Mouse (Mus musculus) intestine, postnatal 0 days (tissue): ENCODE data around the gene Kctd20. TPM values are rescaled to one million over a fixed set of nuclear protein-coding genes. Genes with fewer than 3 reads are reported as not detected.
"Not testable (repeated sequence)": the region's sequence is repeated elsewhere in the genome, so short reads cannot be mapped to it uniquely, and the experiment has no call there.

Source experiments
- ATAC-seq: fragments of 200-750 bp; cut with Nextera tagmentation; 2 replicates; pipeline ENCODE4 v1.8.0; 2017; ENCODE audit warnings: mild to moderate bottlenecking, moderate TSS enrichment, moderate library complexity
- H3K27ac ChIP-seq: fragments of 300-500 bp; sonication (generic); 2 replicates; pipeline ENCODE4 v1.5.1; 2014; ENCODE audit warnings: mild to moderate bottlenecking, low read depth, low read length, moderate library complexity
- H3K27me3 ChIP-seq: fragments of 300-500 bp; sonication (generic); replicated peaks from 2 replicates; pipeline ENCODE4 v1.6.1; 2014; ENCODE audit warnings: low read length, mixed read lengths; ENCODE audit not compliant: control insufficient read depth, insufficient read depth
- H3K36me3 ChIP-seq: fragments of 300-500 bp; sonication (generic); 2 replicates; pipeline ENCODE4 v1.6.1; 2014; ENCODE audit warnings: mild to moderate bottlenecking, moderate library complexity; ENCODE audit not compliant: control insufficient read depth, insufficient read depth
- H3K4me1 ChIP-seq: fragments of 300-500 bp; sonication (generic); replicated peaks from 2 replicates; pipeline ENCODE4 v1.6.1; 2014; ENCODE audit warnings: antibody characterized with exemption, low read length, mixed read lengths; ENCODE audit not compliant: control insufficient read depth, insufficient read depth
- H3K4me2 ChIP-seq: fragments of 300-500 bp; sonication (generic); replicated peaks from 2 replicates; pipeline ENCODE4 v1.6.1; 2014; ENCODE audit warnings: low read depth, mild to moderate bottlenecking, moderate library complexity
- H3K4me3 ChIP-seq: fragments of 300-500 bp; sonication (generic); 2 replicates; pipeline ENCODE4 v1.5.1; 2014; ENCODE audit warnings: low read depth, low read length
- H3K9ac ChIP-seq: fragments of 300-500 bp; sonication (generic); 2 replicates; pipeline ENCODE4 v1.6.1; 2014; ENCODE audit warnings: mild to moderate bottlenecking, low read depth, low read length
- H3K9me3 ChIP-seq: fragments of 300-500 bp; sonication (generic); 2 replicates; pipeline ENCODE4 v1.6.1; 2016; ENCODE audit warnings: mixed run types; ENCODE audit not compliant: control insufficient read depth
- CTCF ChIP-seq: sonication (generic); IDR thresholded peaks from 2 replicates; pipeline ENCODE4 v1.5.1; 2016; ENCODE audit warnings: low read depth, mild to moderate bottlenecking, control low read depth, antibody characterized with exemption, moderate library complexity
- WGBS: fragments of 180-500 bp; shearing (Covaris S2); extraction: QIAGEN DNeasy Blood & Tissue Kit; methylation state at CpG from one replicate; pipeline ENCODE4 v1.1.7; 2014; 5-methylcytosine and 5-hydroxymethylcytosine counted together
- polyA plus RNA-seq: library from polyadenylated mRNA; unstranded; fragments of >200 nt; fragmentation: Nextera tagmentation; extraction: Ambion mirVana; gene quantifications from 2 replicates; pipeline ENCODE4 v1.2.1, GENCODE M21; 2015

The Kctd20 gene
- polyA plus RNA-seq, 1 experiment from 2014 or later, result 25.6 TPM

DNA sequence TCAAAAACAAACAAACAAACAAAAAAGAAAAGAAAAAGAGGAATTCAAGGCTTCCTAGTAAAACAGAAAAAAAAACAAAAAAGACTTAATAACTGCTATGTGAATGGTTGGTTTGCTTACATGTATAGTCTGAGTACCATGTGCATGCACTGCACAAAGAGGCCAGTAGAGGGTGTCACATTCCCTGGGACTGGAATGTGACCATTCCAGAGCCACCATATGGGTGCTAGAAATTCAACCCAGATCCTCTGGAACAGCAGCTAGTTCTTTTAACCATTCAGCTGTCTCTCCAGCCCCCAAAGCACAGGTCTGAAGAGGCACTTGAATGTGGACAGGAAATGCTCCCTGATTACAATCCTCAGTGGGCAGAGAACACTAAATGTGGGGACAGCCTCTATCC, 35.1 kb downstream of the Kctd20 start:
- H3K36me3 ChIP-seq, result peaks cover 75% of the 10 kb centered on the region
- H3K4me2 ChIP-seq, result no peak overlapping the region
- H3K4me3 ChIP-seq, result no peak overlapping the region
- no peak overlapping the region for H3K27ac ChIP-seq
- H3K9ac ChIP-seq, result no peak overlapping the region
- peak; percentile 71 for TF ChIP-seq CTCF
- H3K4me1 ChIP-seq, result no peaks in the 10 kb centered on the region
- no peaks in the 10 kb centered on the region for H3K27me3 ChIP-seq
- no peaks in the 10 kb centered on the region for H3K9me3 ChIP-seq
- ATAC-seq, result no peak

DNA sequence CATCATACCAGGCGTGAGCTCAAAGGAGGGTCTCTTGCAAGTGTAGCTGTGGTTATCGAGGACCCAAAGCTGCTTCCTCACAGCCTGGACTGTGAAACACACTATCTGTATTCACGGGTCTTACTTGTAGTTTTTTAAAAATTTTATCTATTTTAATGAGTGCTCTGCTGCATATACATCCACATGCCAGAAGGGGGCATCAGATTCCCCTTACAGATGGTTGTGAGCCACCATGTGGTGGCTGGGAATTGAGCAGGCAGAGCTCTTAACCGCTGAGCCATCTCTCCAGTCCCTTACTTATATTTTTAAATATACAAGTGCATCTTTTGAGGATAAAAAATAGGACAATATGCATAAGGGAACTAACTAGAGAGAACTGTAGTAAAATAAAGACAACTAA, 36.0 kb downstream of the Kctd20 start:
- no peak for ATAC-seq
- H3K27me3 ChIP-seq, result no peaks in the 10 kb centered on the region
- no peaks in the 10 kb centered on the region for H3K9me3 ChIP-seq
- H3K9ac ChIP-seq, result no peak overlapping the region
- no peak overlapping the region for H3K27ac ChIP-seq
- H3K36me3 ChIP-seq, result peaks cover 66% of the 10 kb centered on the region
- H3K4me1 ChIP-seq, result no peaks in the 10 kb centered on the region
- TF ChIP-seq CTCF, result peak; percentile 88
- no peak overlapping the region for H3K4me2 ChIP-seq
- 66% methylated on average over 4 of the region's 4 CpGs for WGBS
- H3K4me3 ChIP-seq, result no peak overlapping the region

DNA sequence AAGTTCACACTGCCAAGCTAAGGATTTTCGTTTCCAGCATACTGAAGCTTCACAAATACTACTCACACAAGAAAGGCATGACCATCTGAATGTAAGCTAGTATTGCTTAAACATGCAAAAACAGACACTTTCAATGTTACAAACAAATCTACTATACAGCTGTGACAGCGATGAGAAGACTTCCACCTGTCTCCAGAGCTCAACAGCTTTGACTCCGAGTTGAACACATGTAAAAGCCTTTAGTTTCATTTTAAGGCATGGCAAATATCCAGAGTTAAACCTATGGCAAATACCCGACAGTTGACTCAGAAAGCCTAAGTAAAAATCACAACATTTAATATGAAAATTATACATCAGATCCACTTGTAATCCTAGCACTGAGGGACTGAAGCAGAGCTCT, 36.5 kb downstream of the Kctd20 start:
- no peak overlapping the region for H3K4me3 ChIP-seq
- peaks cover 62% of the 10 kb centered on the region for H3K36me3 ChIP-seq
- 58% methylated on average over 4 of the region's 4 CpGs for WGBS

DNA sequence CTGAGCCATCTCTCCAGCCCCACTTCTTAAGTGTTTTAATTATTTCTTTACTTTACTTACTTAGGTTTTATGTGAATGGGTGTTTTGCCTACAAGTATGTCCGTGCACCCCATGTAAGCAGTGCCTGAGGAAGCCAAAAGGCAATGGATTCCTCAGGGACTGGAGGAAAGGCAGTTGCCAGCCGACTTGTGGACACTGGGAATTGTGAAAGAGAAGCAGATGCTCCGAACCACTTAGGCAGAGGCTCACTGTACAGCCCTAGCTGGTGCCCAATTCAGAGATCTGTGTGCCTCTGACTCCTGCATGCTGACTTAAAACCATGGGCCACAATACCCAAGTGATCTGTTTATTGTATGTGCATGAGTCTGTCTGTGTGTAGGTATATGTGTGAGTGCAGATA, 37.2 kb downstream of the Kctd20 start:
- Histone ChIP-seq H3K4me1 (no peaks in the 10 kb centered on the region), H3K4me3 (no peak overlapping the region), H3K9me3 (no peaks in the 10 kb centered on the region), H3K4me2 (no peak overlapping the region), H3K27me3 (no peaks in the 10 kb centered on the region), H3K9ac (no peak overlapping the region), H3K36me3 (peaks cover 55% of the 10 kb centered on the region), H3K27ac (no peak overlapping the region)
- ATAC-seq, result no peak
- 83% methylated on average over 3 of the region's 3 CpGs for WGBS
- no peak for TF ChIP-seq CTCF

More for the DNA sequence above, 36.5 kb downstream of the Kctd20 start:
- H3K4me1 ChIP-seq, result no peaks in the 10 kb centered on the region
- no peak for ATAC-seq
- no peak overlapping the region for H3K27ac ChIP-seq
- no peak overlapping the region for H3K4me2 ChIP-seq
- no peak overlapping the region for H3K9ac ChIP-seq
- H3K27me3 ChIP-seq, result no peaks in the 10 kb centered on the region
- no peaks in the 10 kb centered on the region for H3K9me3 ChIP-seq
- no peak for TF ChIP-seq CTCF

DNA sequence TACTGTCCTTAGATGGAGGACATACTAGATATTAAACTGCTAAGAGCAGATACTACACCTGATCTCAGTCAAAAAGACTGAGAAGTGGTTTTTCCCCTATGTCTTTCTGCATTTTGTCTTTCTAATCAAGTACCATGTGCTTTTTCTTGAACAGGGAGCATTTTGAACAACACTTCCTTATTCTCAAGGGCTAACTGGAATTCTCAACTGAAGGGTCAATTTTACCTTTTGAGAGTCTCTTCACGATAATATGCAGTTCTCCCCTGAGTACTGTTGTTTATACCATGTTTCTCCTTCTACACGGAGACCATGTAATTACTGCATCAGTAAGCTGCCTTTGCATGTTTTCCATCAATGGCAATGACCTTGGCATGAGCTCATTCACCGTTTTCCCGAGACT, 38.3 kb downstream of the Kctd20 start:
- no peak for TF ChIP-seq CTCF
- H3K4me1 ChIP-seq, result no peaks in the 10 kb centered on the region
- H3K9me3 ChIP-seq, result no peaks in the 10 kb centered on the region
- no peak overlapping the region for H3K4me2 ChIP-seq
- WGBS, result 53% methylated on average over 4 of the region's 4 CpGs
- no peaks in the 10 kb centered on the region for H3K27me3 ChIP-seq
- no peak overlapping the region for H3K9ac ChIP-seq
- no peak overlapping the region for H3K4me3 ChIP-seq
- no peak for ATAC-seq
- peaks cover 46% of the 10 kb centered on the region for H3K36me3 ChIP-seq
- no peak overlapping the region for H3K27ac ChIP-seq

DNA sequence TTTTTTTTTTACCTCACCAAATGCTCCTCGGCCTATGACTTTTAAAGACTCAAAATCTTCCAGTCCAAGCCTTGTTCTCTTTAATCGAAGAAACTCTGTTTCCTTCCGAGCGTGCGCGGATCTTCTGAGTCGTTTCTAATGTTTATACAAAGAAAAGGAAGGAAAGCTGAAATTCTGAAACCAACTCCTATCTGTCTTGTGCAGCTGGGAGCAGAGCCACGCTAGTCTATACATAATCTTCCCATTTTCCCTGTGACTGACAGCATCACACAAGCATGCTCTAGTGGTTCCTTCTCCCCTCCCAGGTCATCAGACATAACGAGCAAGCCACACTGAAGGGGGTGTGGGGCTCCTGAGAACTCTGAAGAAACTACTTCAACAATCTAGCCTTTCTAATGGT, 39.5 kb downstream of the Kctd20 start:
- Histone ChIP-seq H3K27ac (no peak overlapping the region), H3K4me2 (no peak overlapping the region), H3K4me1 (no peaks in the 10 kb centered on the region), H3K36me3 (peaks cover 43% of the 10 kb centered on the region), H3K9me3 (no peaks in the 10 kb centered on the region), H3K27me3 (no peaks in the 10 kb centered on the region), H3K4me3 (no peak overlapping the region), H3K9ac (no peak overlapping the region)
- TF ChIP-seq CTCF, result no peak
- WGBS, result 71% methylated on average over 9 of the region's 9 CpGs
- no peak for ATAC-seq

DNA sequence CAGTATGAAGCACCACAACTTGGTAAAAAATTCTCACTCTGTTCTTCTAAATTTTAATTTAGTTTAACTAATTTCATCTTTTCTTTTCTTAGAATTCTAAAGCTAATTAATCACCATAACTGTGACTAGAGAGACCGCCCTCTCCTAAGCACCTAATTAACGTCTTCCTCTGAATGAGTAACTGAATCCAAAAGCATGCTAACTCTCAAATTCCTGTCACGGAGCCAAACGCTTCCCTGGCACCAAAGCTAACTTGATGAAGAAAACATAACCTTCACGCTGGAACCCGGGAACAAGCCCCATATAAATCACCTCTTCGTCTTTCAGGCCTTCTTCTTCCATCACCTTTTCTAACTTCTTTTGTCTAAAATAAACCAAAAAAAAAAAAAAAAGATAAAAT, 40.4 kb downstream of the Kctd20 start:
- no peaks in the 10 kb centered on the region for H3K27me3 ChIP-seq
- H3K4me3 ChIP-seq, result no peak overlapping the region
- no peaks in the 10 kb centered on the region for H3K9me3 ChIP-seq
- 63% methylated on average over 7 of the region's 7 CpGs for WGBS
- peaks cover 41% of the 10 kb centered on the region for H3K36me3 ChIP-seq
- no peak for TF ChIP-seq CTCF
- H3K9ac ChIP-seq, result no peak overlapping the region
- H3K4me2 ChIP-seq, result no peak overlapping the region
- ATAC-seq, result no peak
- no peak overlapping the region for H3K27ac ChIP-seq
- H3K4me1 ChIP-seq, result no peaks in the 10 kb centered on the region

DNA sequence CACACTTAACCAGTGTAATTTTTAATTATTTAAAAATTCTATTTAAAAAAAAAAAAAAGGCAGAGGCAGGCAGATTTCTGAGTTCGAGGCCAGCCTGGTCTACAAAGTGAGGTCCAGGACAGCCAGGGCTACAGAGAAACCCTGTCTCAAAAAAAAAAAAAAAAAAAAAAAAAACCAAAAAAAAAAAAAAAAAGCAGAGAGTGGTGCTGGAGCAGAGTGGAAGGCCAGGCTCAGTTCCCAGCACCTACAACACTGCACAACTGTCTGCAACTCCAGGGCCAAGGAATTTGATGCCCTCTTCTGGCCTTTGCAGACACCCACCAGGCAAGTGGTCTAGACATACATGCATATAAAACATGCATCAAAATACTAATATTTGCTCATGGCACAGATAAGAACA, 41.3 kb downstream of the Kctd20 start:
- peaks cover 41% of the 10 kb centered on the region for H3K36me3 ChIP-seq
- H3K4me2 ChIP-seq, H3K27me3 ChIP-seq, H3K4me3 ChIP-seq, H3K9ac ChIP-seq, H3K27ac ChIP-seq, ATAC-seq, H3K9me3 ChIP-seq, H3K4me1 ChIP-seq: not testable (repeated sequence)
- WGBS, result 94% methylated on average over 1 of the region's 1 CpGs
